Mouse (Mus musculus) G1E (cell line): ENCODE measurements at regions not wholly inside any gene's neighbourhood (a gene's known extent, or its start where the extent isn't known, plus 50 kb on each side); places are given as distances from the start of the nearest gene placed in this dataset.

Experiments used
- CTCF ChIP-seq: IDR thresholded peaks from 2 replicates; pipeline ENCODE4 v1.5.1; 2012; ENCODE audit warnings: low read depth, low read length, inconsistent platforms, mixed read lengths
- GATA1 ChIP-seq: IDR thresholded peaks from 2 replicates; pipeline ENCODE4 v1.6.1; 2012; ENCODE audit warnings: borderline replicate concordance, low read length, inconsistent platforms, mixed read lengths
- POLR2AphosphoS5 ChIP-seq: IDR thresholded peaks from 2 replicates; pipeline ENCODE4 v1.6.1; 2012; ENCODE audit warnings: low read depth, low read length, inconsistent platforms; ENCODE audit not compliant: insufficient replicate concordance

- TF ChIP-seq CTCF (no peak), GATA1 (no peak), POLR2AphosphoS5 (no peak)
These were observed 245.0 kb downstream of the Etnk1 start for GRCm38 (mm10) chr6:143412056-143412455.
